Mouse (Mus musculus): Measurements from ENCODE around the gene Tcf21. TPM values are rescaled to one million over a fixed set of nuclear protein-coding genes. Genes with fewer than 3 reads are reported as not detected.

The Tcf21 gene
- polyA plus RNA-seq, 1 experiment: 190 TPM

- no peak for DNase-seq
- Histone ChIP-seq H3K4me3 (replicated peaks; ENCODE audit: extremely low read depth, low read depth, low read length) (no peak overlapping the region), H3K4me1 (ENCODE audit: control insufficient read depth, insufficient read depth, low read length) (no peaks in the 10 kb centered on the region)
- TF ChIP-seq POLR2A (IDR thresholded peaks at IDR 0.05; ENCODE audit: borderline replicate concordance, extremely low read depth, low read depth, low read length) (no peak), CTCF (IDR thresholded peaks at IDR 0.05; ENCODE audit: insufficient read depth, low read length) (no peak)
- 32% methylated on average over 4 of the region's 4 CpGs for WGBS
Observed at GRCm38 (mm10) chr10:22842113-22842512, 22.1 kb upstream of the Tcf21 start.

- no peak for DNase-seq
- WGBS: 88% methylated on average over 2 of the region's 2 CpGs
- no peak overlapping the region for H3K4me3 ChIP-seq (replicated peaks; ENCODE audit: extremely low read depth, low read depth, low read length)
- no peak for TF ChIP-seq POLR2A (IDR thresholded peaks at IDR 0.05; ENCODE audit: borderline replicate concordance, extremely low read depth, low read depth, low read length)
- no peak for TF ChIP-seq CTCF (IDR thresholded peaks at IDR 0.05; ENCODE audit: insufficient read depth, low read length)
- no peaks in the 10 kb centered on the region for H3K4me1 ChIP-seq (ENCODE audit: control insufficient read depth, insufficient read depth, low read length)
Observed at GRCm38 (mm10) chr10:22826244-22826643, 6.3 kb upstream of the Tcf21 start.

GRCm38 (mm10) chr10:22822896-22823295 lies 2.9 kb upstream of the Tcf21 start:
- no peak for DNase-seq
- TF ChIP-seq POLR2A (IDR thresholded peaks at IDR 0.05; ENCODE audit: borderline replicate concordance, extremely low read depth, low read depth, low read length): no peak
- no peak for TF ChIP-seq CTCF (IDR thresholded peaks at IDR 0.05; ENCODE audit: insufficient read depth, low read length)
- no peaks in the 10 kb centered on the region for H3K4me1 ChIP-seq (ENCODE audit: control insufficient read depth, insufficient read depth, low read length)
- H3K4me3 ChIP-seq (replicated peaks; ENCODE audit: extremely low read depth, low read depth, low read length): no peak overlapping the region
- WGBS: 21% methylated on average over 6 of the region's 6 CpGs

- Histone ChIP-seq H3K4me1 (ENCODE audit: control insufficient read depth, insufficient read depth, low read length) (no peaks in the 10 kb centered on the region), H3K4me3 (replicated peaks; ENCODE audit: extremely low read depth, low read depth, low read length) (no peak overlapping the region)
- no peak for TF ChIP-seq POLR2A (IDR thresholded peaks at IDR 0.05; ENCODE audit: borderline replicate concordance, extremely low read depth, low read depth, low read length)
- no peak for TF ChIP-seq CTCF (IDR thresholded peaks at IDR 0.05; ENCODE audit: insufficient read depth, low read length)
- DNase-seq: no peak
- WGBS: 21% methylated on average over 5 of the region's 5 CpGs
Observed at GRCm38 (mm10) chr10:22822486-22822885, 2.5 kb upstream of the Tcf21 start.

- no peaks in the 10 kb centered on the region for H3K4me1 ChIP-seq (ENCODE audit: control insufficient read depth, insufficient read depth, low read length)
- WGBS: 37% methylated on average over 5 of the region's 5 CpGs
- no peak for DNase-seq
- no peak overlapping the region for H3K4me3 ChIP-seq (replicated peaks; ENCODE audit: extremely low read depth, low read depth, low read length)
- TF ChIP-seq POLR2A (IDR thresholded peaks at IDR 0.05; ENCODE audit: borderline replicate concordance, extremely low read depth, low read depth, low read length) (no peak), CTCF (IDR thresholded peaks at IDR 0.05; ENCODE audit: insufficient read depth, low read length) (no peak)
Observed at GRCm38 (mm10) chr10:22821709-22822108, 1.7 kb upstream of the Tcf21 start.

- no peak for DNase-seq
- 35% methylated on average over 1 of the region's 1 CpGs for WGBS
- no peak for TF ChIP-seq CTCF (IDR thresholded peaks at IDR 0.05; ENCODE audit: insufficient read depth, low read length)
- no peak for TF ChIP-seq POLR2A (IDR thresholded peaks at IDR 0.05; ENCODE audit: borderline replicate concordance, extremely low read depth, low read depth, low read length)
- H3K4me3 ChIP-seq (replicated peaks; ENCODE audit: extremely low read depth, low read depth, low read length): no peak overlapping the region
- no peaks in the 10 kb centered on the region for H3K4me1 ChIP-seq (ENCODE audit: control insufficient read depth, insufficient read depth, low read length)
Observed at GRCm38 (mm10) chr10:22821267-22821666, 1.3 kb upstream of the Tcf21 start.

GRCm38 (mm10) chr10:22820841-22821240 lies 867 bp upstream of the Tcf21 start:
- Histone ChIP-seq H3K4me1 (ENCODE audit: control insufficient read depth, insufficient read depth, low read length) (no peaks in the 10 kb centered on the region), H3K4me3 (replicated peaks; ENCODE audit: extremely low read depth, low read depth, low read length) (no peak overlapping the region)
- WGBS: 68% methylated on average over 2 of the region's 2 CpGs
- no peak for DNase-seq
- no peak for TF ChIP-seq POLR2A (IDR thresholded peaks at IDR 0.05; ENCODE audit: borderline replicate concordance, extremely low read depth, low read depth, low read length)
- TF ChIP-seq CTCF (IDR thresholded peaks at IDR 0.05; ENCODE audit: insufficient read depth, low read length): no peak

- WGBS: 9% methylated on average over 42 of the region's 42 CpGs
- Histone ChIP-seq H3K4me3 (replicated peaks; ENCODE audit: extremely low read depth, low read depth, low read length) (peak overlapping the region; percentile 68), H3K4me1 (ENCODE audit: control insufficient read depth, insufficient read depth, low read length) (no peaks in the 10 kb centered on the region)
- TF ChIP-seq POLR2A (IDR thresholded peaks at IDR 0.05; ENCODE audit: borderline replicate concordance, extremely low read depth, low read depth, low read length) (no peak), CTCF (IDR thresholded peaks at IDR 0.05; ENCODE audit: insufficient read depth, low read length) (no peak)
- no peak for DNase-seq
Observed at GRCm38 (mm10) chr10:22819239-22819870, 619 bp downstream of the Tcf21 start.

GRCm38 (mm10) chr10:22818600-22819238 lies 1.3 kb downstream of the Tcf21 start:
- no peak for DNase-seq
- Histone ChIP-seq H3K4me1 (ENCODE audit: control insufficient read depth, insufficient read depth, low read length) (no peaks in the 10 kb centered on the region), H3K4me3 (replicated peaks; ENCODE audit: extremely low read depth, low read depth, low read length) (peak overlapping the region; percentile 68)
- 11% methylated on average over 12 of the region's 12 CpGs for WGBS
- TF ChIP-seq CTCF (IDR thresholded peaks at IDR 0.05; ENCODE audit: insufficient read depth, low read length) (no peak), POLR2A (IDR thresholded peaks at IDR 0.05; ENCODE audit: borderline replicate concordance, extremely low read depth, low read depth, low read length) (no peak)

- TF ChIP-seq POLR2A (IDR thresholded peaks at IDR 0.05; ENCODE audit: borderline replicate concordance, extremely low read depth, low read depth, low read length): no peak
- TF ChIP-seq CTCF (IDR thresholded peaks at IDR 0.05; ENCODE audit: insufficient read depth, low read length): no peak
- 25% methylated on average over 4 of the region's 4 CpGs for WGBS
- Histone ChIP-seq H3K4me3 (replicated peaks; ENCODE audit: extremely low read depth, low read depth, low read length) (peak overlapping the region; percentile 54), H3K4me1 (ENCODE audit: control insufficient read depth, insufficient read depth, low read length) (no peaks in the 10 kb centered on the region)
- no peak for DNase-seq
Observed at GRCm38 (mm10) chr10:22817976-22818375, 2.0 kb downstream of the Tcf21 start.

Measured in lung, adult 2 months (tissue).